Mouse (Mus musculus): ENCODE data around the gene Sel1l3. TPM values are rescaled to one million over a fixed set of nuclear protein-coding genes. Genes with fewer than 3 reads are reported as not detected.

Sel1l3 gene
- polyA plus RNA-seq, 1 experiment from 2014 or later, result 8.2 TPM

- H3K4me2 ChIP-seq (replicated peaks), result no peak overlapping the region
- no peak for ATAC-seq (ENCODE audit: low FRiP score)
- no peak overlapping the region for H3K27ac ChIP-seq
- no peaks in the 10 kb centered on the region for H3K9me3 ChIP-seq (ENCODE audit: control insufficient read depth, low read length)
- 85% methylated on average over 6 of the region's 6 CpGs for WGBS
- H3K9ac ChIP-seq, result no peak overlapping the region
- peaks cover 4% of the 10 kb centered on the region; the same call in 1 of the 2 replicates for H3K4me1 ChIP-seq (replicated peaks; ENCODE audit: control insufficient read depth, insufficient read depth, low read length)
- no peak for DNase-seq (ENCODE audit: low spot score)
- H3K27me3 ChIP-seq (ENCODE audit: control insufficient read depth, insufficient read depth, low read length), result no peaks in the 10 kb centered on the region
- H3K36me3 ChIP-seq (replicated peaks; ENCODE audit: control insufficient read depth, insufficient read depth), result no peaks in the 10 kb centered on the region
- H3K4me3 ChIP-seq (replicated peaks; ENCODE audit: low read length), result no peak overlapping the region
These were observed 42.0 kb downstream of the Sel1l3 start for GRCm38 (mm10) chr5:53171611-53172255.

GRCm38 (mm10) chr5:53167564-53167963 is 46.2 kb downstream of the Sel1l3 start:
- DNase-seq (ENCODE audit: low spot score), result no peak

GRCm38 (mm10) chr5:53165672-53166071 is 48.1 kb downstream of the Sel1l3 start:
- Histone ChIP-seq H3K9me3 (ENCODE audit: control insufficient read depth, low read length) (no peaks in the 10 kb centered on the region), H3K36me3 (replicated peaks; ENCODE audit: control insufficient read depth, insufficient read depth) (no peaks in the 10 kb centered on the region; the same call in 1 of the 2 replicates), H3K4me1 (replicated peaks; ENCODE audit: control insufficient read depth, insufficient read depth, low read length) (no peaks in the 10 kb centered on the region), H3K4me3 (replicated peaks; ENCODE audit: low read length) (no peak overlapping the region), H3K9ac (no peak overlapping the region), H3K27me3 (ENCODE audit: control insufficient read depth, insufficient read depth, low read length) (no peaks in the 10 kb centered on the region), H3K27ac (no peak overlapping the region), H3K4me2 (replicated peaks) (no peak overlapping the region)
- no peak for ATAC-seq (ENCODE audit: low FRiP score)
- no peak for DNase-seq (ENCODE audit: low spot score)
- WGBS, result 93% methylated on average over 5 of the region's 5 CpGs

More at GRCm38 (mm10) chr5:53167564-53167963, 46.2 kb downstream of the Sel1l3 start:
- H3K9me3 ChIP-seq (ENCODE audit: control insufficient read depth, low read length), result no peaks in the 10 kb centered on the region
- no peaks in the 10 kb centered on the region for H3K4me1 ChIP-seq (replicated peaks; ENCODE audit: control insufficient read depth, insufficient read depth, low read length)
- no peak overlapping the region for H3K27ac ChIP-seq
- no peak overlapping the region for H3K4me3 ChIP-seq (replicated peaks; ENCODE audit: low read length)
- H3K4me2 ChIP-seq (replicated peaks), result no peak overlapping the region
- no peak for ATAC-seq (ENCODE audit: low FRiP score)
- WGBS, result 85% methylated on average over 4 of the region's 4 CpGs
- H3K27me3 ChIP-seq (ENCODE audit: control insufficient read depth, insufficient read depth, low read length), result no peaks in the 10 kb centered on the region
- H3K36me3 ChIP-seq (replicated peaks; ENCODE audit: control insufficient read depth, insufficient read depth), result no peaks in the 10 kb centered on the region; the same call in 1 of the 2 replicates
- no peak overlapping the region for H3K9ac ChIP-seq

- H3K9ac ChIP-seq, result no peak overlapping the region
- H3K27ac ChIP-seq, result no peak overlapping the region
- no peaks in the 10 kb centered on the region; the same call in 1 of the 2 replicates for H3K36me3 ChIP-seq (replicated peaks; ENCODE audit: control insufficient read depth, insufficient read depth)
- 85% methylated on average over 8 of the region's 8 CpGs for WGBS
- H3K4me3 ChIP-seq (replicated peaks; ENCODE audit: low read length), result no peak overlapping the region
- H3K4me2 ChIP-seq (replicated peaks), result no peak overlapping the region
- DNase-seq (ENCODE audit: low spot score) (no peak), ATAC-seq (ENCODE audit: low FRiP score) (no peak)
- no peaks in the 10 kb centered on the region for H3K4me1 ChIP-seq (replicated peaks; ENCODE audit: control insufficient read depth, insufficient read depth, low read length)
- no peaks in the 10 kb centered on the region for H3K27me3 ChIP-seq (ENCODE audit: control insufficient read depth, insufficient read depth, low read length)
- H3K9me3 ChIP-seq (ENCODE audit: control insufficient read depth, low read length), result no peaks in the 10 kb centered on the region
These were observed 51.3 kb downstream of the Sel1l3 start for GRCm38 (mm10) chr5:53162436-53162835.

- no peaks in the 10 kb centered on the region for H3K9me3 ChIP-seq (ENCODE audit: control insufficient read depth, low read length)
- no peaks in the 10 kb centered on the region for H3K27me3 ChIP-seq (ENCODE audit: control insufficient read depth, insufficient read depth, low read length)
- no peaks in the 10 kb centered on the region for H3K4me1 ChIP-seq (replicated peaks; ENCODE audit: control insufficient read depth, insufficient read depth, low read length)
- no peak overlapping the region for H3K9ac ChIP-seq
- H3K4me3 ChIP-seq (replicated peaks; ENCODE audit: low read length), result no peak overlapping the region
- DNase-seq (ENCODE audit: low spot score) (no peak), ATAC-seq (ENCODE audit: low FRiP score) (peak; percentile 37; the same call in 1 of the 2 replicates)
- 79% methylated on average over 8 of the region's 8 CpGs for WGBS
- H3K27ac ChIP-seq, result no peak overlapping the region
- H3K36me3 ChIP-seq (replicated peaks; ENCODE audit: control insufficient read depth, insufficient read depth), result no peaks in the 10 kb centered on the region; the same call in 1 of the 2 replicates
- no peak overlapping the region for H3K4me2 ChIP-seq (replicated peaks)
These were observed 52.1 kb downstream of the Sel1l3 start for GRCm38 (mm10) chr5:53161506-53162186.

GRCm38 (mm10) chr5:53160207-53160606 is 53.5 kb downstream of the Sel1l3 start:
- no peak overlapping the region for H3K4me2 ChIP-seq (replicated peaks)
- no peak overlapping the region for H3K4me3 ChIP-seq (replicated peaks; ENCODE audit: low read length)
- H3K4me1 ChIP-seq (replicated peaks; ENCODE audit: control insufficient read depth, insufficient read depth, low read length), result no peaks in the 10 kb centered on the region
- H3K27ac ChIP-seq, result no peak overlapping the region
- DNase-seq (ENCODE audit: low spot score) (no peak), ATAC-seq (ENCODE audit: low FRiP score) (no peak)
- no peaks in the 10 kb centered on the region; the same call in 1 of the 2 replicates for H3K36me3 ChIP-seq (replicated peaks; ENCODE audit: control insufficient read depth, insufficient read depth)
- 80% methylated on average over 6 of the region's 6 CpGs for WGBS
- H3K27me3 ChIP-seq (ENCODE audit: control insufficient read depth, insufficient read depth, low read length), result no peaks in the 10 kb centered on the region
- no peaks in the 10 kb centered on the region for H3K9me3 ChIP-seq (ENCODE audit: control insufficient read depth, low read length)
- no peak overlapping the region for H3K9ac ChIP-seq

- Histone ChIP-seq H3K4me1 (replicated peaks; ENCODE audit: control insufficient read depth, insufficient read depth, low read length) (no peaks in the 10 kb centered on the region), H3K27ac (no peak overlapping the region), H3K4me3 (replicated peaks; ENCODE audit: low read length) (no peak overlapping the region), H3K9ac (no peak overlapping the region), H3K9me3 (ENCODE audit: control insufficient read depth, low read length) (no peaks in the 10 kb centered on the region), H3K4me2 (replicated peaks) (no peak overlapping the region), H3K36me3 (replicated peaks; ENCODE audit: control insufficient read depth, insufficient read depth) (no peaks in the 10 kb centered on the region), H3K27me3 (ENCODE audit: control insufficient read depth, insufficient read depth, low read length) (no peaks in the 10 kb centered on the region)
- 78% methylated on average over 4 of the region's 4 CpGs for WGBS
- no peak for ATAC-seq (ENCODE audit: low FRiP score)
- DNase-seq (ENCODE audit: low spot score), result no peak
These were observed 54.1 kb downstream of the Sel1l3 start for GRCm38 (mm10) chr5:53159631-53160030.

GRCm38 (mm10) chr5:53159166-53159565 is 54.6 kb downstream of the Sel1l3 start:
- ATAC-seq (ENCODE audit: low FRiP score) (no peak), DNase-seq (ENCODE audit: low spot score) (no peak)
- Histone ChIP-seq H3K36me3 (replicated peaks; ENCODE audit: control insufficient read depth, insufficient read depth) (no peaks in the 10 kb centered on the region), H3K4me2 (replicated peaks) (no peak overlapping the region), H3K4me3 (replicated peaks; ENCODE audit: low read length) (no peak overlapping the region), H3K27me3 (ENCODE audit: control insufficient read depth, insufficient read depth, low read length) (no peaks in the 10 kb centered on the region), H3K4me1 (replicated peaks; ENCODE audit: control insufficient read depth, insufficient read depth, low read length) (no peaks in the 10 kb centered on the region), H3K9ac (no peak overlapping the region), H3K9me3 (ENCODE audit: control insufficient read depth, low read length) (no peaks in the 10 kb centered on the region), H3K27ac (no peak overlapping the region)
- WGBS, result 90% methylated on average over 3 of the region's 3 CpGs

- no peak for ATAC-seq (ENCODE audit: low FRiP score)
- WGBS, result 78% methylated on average over 13 of the region's 13 CpGs
These were observed 57.6 kb downstream of the Sel1l3 start for GRCm38 (mm10) chr5:53155985-53156679.

More at GRCm38 (mm10) chr5:53155985-53156679, 57.6 kb downstream of the Sel1l3 start:
- no peaks in the 10 kb centered on the region for H3K4me1 ChIP-seq (replicated peaks; ENCODE audit: control insufficient read depth, insufficient read depth, low read length)
- no peaks in the 10 kb centered on the region; the same call in 1 of the 2 replicates for H3K36me3 ChIP-seq (replicated peaks; ENCODE audit: control insufficient read depth, insufficient read depth)
- no peaks in the 10 kb centered on the region for H3K9me3 ChIP-seq (ENCODE audit: control insufficient read depth, low read length)
- no peak overlapping the region for H3K4me2 ChIP-seq (replicated peaks)
- H3K4me3 ChIP-seq (replicated peaks; ENCODE audit: low read length), result no peak overlapping the region
- DNase-seq (ENCODE audit: low spot score), result no peak
- H3K27ac ChIP-seq, result no peak overlapping the region
- H3K9ac ChIP-seq, result no peak overlapping the region
- no peaks in the 10 kb centered on the region for H3K27me3 ChIP-seq (ENCODE audit: control insufficient read depth, insufficient read depth, low read length)

Measured in hindbrain, embryonic 14.5 days (tissue).